Mouse (Mus musculus): ENCODE data around the gene Htr1d.

The Htr1d gene

GRCm38 (mm10) chr4:136423224-136423623 is at the start of gene Htr1d:
Htr1d (plus strand) TSS chr4:136423524.
- no peak for DNase-seq (ENCODE audit: low read depth, low spot score)

GRCm38 (mm10) chr4:136377001-136377400 is 46.3 kb upstream of the Htr1d start:
- no peak for DNase-seq (ENCODE audit: low read depth, low spot score)

- no peak for DNase-seq (ENCODE audit: low read depth, low spot score)
Observed at GRCm38 (mm10) chr4:136383052-136383451, 40.3 kb upstream of the Htr1d start.

GRCm38 (mm10) chr4:136383839-136384238 is 39.5 kb upstream of the Htr1d start:
- no peak for DNase-seq (ENCODE audit: low read depth, low spot score)

GRCm38 (mm10) chr4:136387261-136387660 is 36.1 kb upstream of the Htr1d start:
- DNase-seq (ENCODE audit: low read depth, low spot score): no peak

- no peak for DNase-seq (ENCODE audit: low read depth, low spot score)
Observed at GRCm38 (mm10) chr4:136401806-136402205, 21.5 kb upstream of the Htr1d start.

- no peak for DNase-seq (ENCODE audit: low read depth, low spot score)
Observed at GRCm38 (mm10) chr4:136407831-136408230, 15.5 kb upstream of the Htr1d start.

- no peak for DNase-seq (ENCODE audit: low read depth, low spot score)
Observed at GRCm38 (mm10) chr4:136411995-136412765, 11.1 kb upstream of the Htr1d start.

- no peak for DNase-seq (ENCODE audit: low read depth, low spot score)
Observed at GRCm38 (mm10) chr4:136415477-136415876, 7.8 kb upstream of the Htr1d start.

- no peak for DNase-seq (ENCODE audit: low read depth, low spot score)
Observed at GRCm38 (mm10) chr4:136418962-136419361, 4.4 kb upstream of the Htr1d start.

- no peak for DNase-seq (ENCODE audit: low read depth, low spot score)
Observed at GRCm38 (mm10) chr4:136419386-136419785, 3.9 kb upstream of the Htr1d start.

GRCm38 (mm10) chr4:136424120-136424999 is 1.0 kb downstream of the Htr1d start:
- no peak for DNase-seq (ENCODE audit: low read depth, low spot score)

- peak; percentile 19 for DNase-seq (ENCODE audit: low read depth, low spot score)
Observed at GRCm38 (mm10) chr4:136425000-136425288, 1.6 kb downstream of the Htr1d start.

- DNase-seq (ENCODE audit: low read depth, low spot score): no peak
Observed at GRCm38 (mm10) chr4:136430609-136431375, 7.5 kb downstream of the Htr1d start.

GRCm38 (mm10) chr4:136431376-136431693 is 8.0 kb downstream of the Htr1d start:
- DNase-seq (ENCODE audit: low read depth, low spot score): peak; percentile 33

GRCm38 (mm10) chr4:136434029-136434428 is 10.7 kb downstream of the Htr1d start:
- DNase-seq (ENCODE audit: low read depth, low spot score): no peak

- no peak for DNase-seq (ENCODE audit: low read depth, low spot score)
Observed at GRCm38 (mm10) chr4:136439106-136439505, 15.8 kb downstream of the Htr1d start.

GRCm38 (mm10) chr4:136441354-136442043 is 18.2 kb downstream of the Htr1d start:
- DNase-seq (ENCODE audit: low read depth, low spot score): no peak

GRCm38 (mm10) chr4:136444561-136444960 is 21.2 kb downstream of the Htr1d start:
- DNase-seq (ENCODE audit: low read depth, low spot score): no peak

GRCm38 (mm10) chr4:136449795-136450194 is 26.5 kb downstream of the Htr1d start:
- no peak for DNase-seq (ENCODE audit: low read depth, low spot score)

GRCm38 (mm10) chr4:136450271-136450670 is 26.9 kb downstream of the Htr1d start:
- DNase-seq (ENCODE audit: low read depth, low spot score): no peak

- no peak for DNase-seq (ENCODE audit: low read depth, low spot score)
Observed at GRCm38 (mm10) chr4:136451564-136451963, 28.2 kb downstream of the Htr1d start.
